Comparison of ENCODE assay signal across 8 mouse cellular contexts in genomic region chr14:61439661-61440559, GRCm38 (mm10). TPM values are rescaled to one million over a fixed set of nuclear protein-coding genes. Genes with fewer than 3 reads are reported as not detected.
DNase-seq lines count a peak whose midpoint lies in the region; ATAC-seq lines count a peak whose summit lies in the region.

Gene Kpna3 (minus strand): TSS chr14:61439874.

- no peaks in the 10 kb centered on the region for H3K27me3 ChIP-seq in hindbrain, embryonic 15.5 days

- H3K27ac ChIP-seq in hindbrain, embryonic 15.5 days (replicated peaks), result peak within 1 kb of the TSS; percentile 99

- H3K4me2 ChIP-seq in hindbrain, embryonic 15.5 days, result peak within 1 kb of the TSS; percentile 58

- under 1% methylated on average over 68 of the region's 85 CpGs for WGBS in hindbrain, embryonic 15.5 days

- H3K9ac ChIP-seq in hindbrain, embryonic 15.5 days, result peak within 1 kb of the TSS; percentile 94

- peaks cover 22% of the 10 kb centered on the region for H3K4me1 ChIP-seq in hindbrain, embryonic 15.5 days (replicated peaks)

- ATAC-seq in hindbrain, embryonic 15.5 days (ENCODE audit: low FRiP score, low read depth), result peak; percentile 99

- peak within 1 kb of the TSS; percentile 93 for H3K4me3 ChIP-seq in hindbrain, embryonic 15.5 days

- H3K9me3 ChIP-seq in hindbrain, embryonic 15.5 days, result no peaks in the 10 kb centered on the region

- peak; percentile 96 for DNase-seq in T-cell, adult 2 months (ENCODE audit: low spot score)
- DNase-seq in cerebellum, postnatal 36 days, result peak; percentile 94 to 98
- peak; percentile 93 to 94 for DNase-seq in frontal cortex, postnatal 36 days (ENCODE audit: low spot score in 2 of 2)
- DNase-seq in left cerebral cortex, adult 11 months (ENCODE audit: low spot score), result peak; percentile 91
- peak; percentile 98 to 99 for DNase-seq in lung, postnatal 4 days
- DNase-seq in retina, postnatal 7 days (ENCODE audit: low read depth, low spot score), result peak; percentile 97
- DNase-seq in urinary bladder, adult 2 months (ENCODE audit: low spot score), result peak; percentile 86

- H3K36me3 ChIP-seq in hindbrain, embryonic 15.5 days, result no peaks in the 10 kb centered on the region

RNA-seq across cellular contexts. Expression of gene Kpna3, which starts in this region (rescaled TPM):
- polyA plus RNA-seq in hindbrain, embryonic 15.5 days (2015; fragmentation: Nextera tagmentation; extraction: Ambion mirVana), result 66.7 and 68.6 TPM in 2 replicates
- 30.4 and 34.3 TPM in 2 replicates for polyA plus RNA-seq in urinary bladder, adult 2 months (2012; rRNA removed)

Comparison
In these comparisons a context has a peak if more than half of its experiments do, and no peak if none do; other contexts are left out.
1. Peak in every context shown above with its lines: DNase-seq, ATAC-seq, H3K4me3 ChIP-seq and H3K27ac ChIP-seq.